Mouse (Mus musculus) cortical plate, adult 2 months (tissue): ENCODE data around the gene Nr1h3.

Experiments
- CTCF ChIP-seq: fragments of 200-500 bp; IDR thresholded peaks from 2 replicates; pipeline ENCODE4 v1.5.1; 2011; ENCODE audit warnings: mild to moderate bottlenecking, control low read depth, low read length; ENCODE audit not compliant: insufficient read depth; ENCODE audit errors: extremely low read depth
- POLR2A ChIP-seq: fragments of 200-500 bp; IDR thresholded peaks from 2 replicates; pipeline ENCODE4 v1.6.1; 2011; ENCODE audit warnings: mild to moderate bottlenecking, low read length, control low read depth; ENCODE audit not compliant: insufficient read depth; ENCODE audit errors: extremely low read depth

DNA sequence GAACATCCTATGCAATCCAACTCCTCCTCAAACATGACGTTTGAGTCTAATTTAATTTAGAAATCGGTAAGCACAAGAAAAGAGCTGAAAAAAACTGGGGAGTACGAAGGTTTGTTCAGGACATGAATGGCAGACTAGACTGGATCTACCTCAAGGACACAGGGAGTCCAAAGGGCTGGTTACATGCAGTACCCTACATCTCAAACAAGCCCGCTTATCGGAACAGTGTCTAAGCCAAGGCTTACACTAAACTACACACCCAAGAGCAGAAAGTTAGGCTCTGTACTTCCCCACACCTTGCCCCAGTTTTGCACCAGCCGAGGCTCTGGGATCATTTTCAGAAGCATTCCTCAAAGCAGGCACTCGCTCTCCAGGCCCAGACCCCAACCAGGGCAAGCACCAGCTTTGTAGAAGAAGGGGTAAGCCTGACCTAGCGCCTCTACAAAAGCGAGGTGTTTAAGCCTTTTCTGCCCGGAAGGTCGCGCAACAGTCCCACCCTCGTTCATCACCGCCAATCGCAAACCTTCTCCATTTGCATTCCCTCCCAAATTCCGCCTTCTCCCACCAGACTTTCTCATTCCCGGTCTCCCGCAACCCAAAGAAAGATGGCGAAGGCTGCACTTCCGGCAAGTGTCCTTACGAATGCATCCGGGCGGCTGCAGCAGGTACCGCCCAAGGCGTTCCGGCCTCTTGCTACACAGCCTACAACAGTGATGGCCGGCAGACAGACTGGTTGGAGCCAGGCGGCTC is at the start of gene Nr1h3, which contains the start of gene Acp2:
- TF ChIP-seq CTCF (no peak), POLR2A (peak; percentile 70)
